Comparison of ENCODE assay signal across 25 mouse cellular contexts in genomic region chr5:24278206-24278605, GRCm38 (mm10).
"Had no signal": no experiment of that assay in that cellular context is flagged by ENCODE, and none has a peak within 500 bp of the region (broad histone marks: within the 10 kb centered on the region; RNA-seq: fewer than 3 reads in every experiment).

No protein-coding gene starts in this region.

- H3K4me3 ChIP-seq: heart, embryonic 13.5 days; heart, embryonic 15.5 days; hindbrain, embryonic 12.5 days; hindbrain, embryonic 15.5 days; kidney, embryonic 15.5 days; limb, embryonic 13.5 days; limb, embryonic 15.5 days had no signal

- H3K4me1 ChIP-seq: kidney, embryonic 15.5 days; limb, embryonic 13.5 days; limb, embryonic 15.5 days had no signal

- H3K36me3 ChIP-seq: heart, embryonic 13.5 days; heart, embryonic 15.5 days; hindbrain, embryonic 12.5 days; hindbrain, embryonic 15.5 days; kidney, embryonic 15.5 days; limb, embryonic 13.5 days; limb, embryonic 15.5 days had no signal

- H3K27ac ChIP-seq: heart, embryonic 13.5 days; heart, embryonic 15.5 days; hindbrain, embryonic 12.5 days; hindbrain, embryonic 15.5 days; hindbrain, postnatal 0 days; kidney, embryonic 15.5 days; kidney, postnatal 0 days; limb, embryonic 13.5 days; limb, embryonic 15.5 days; liver, embryonic 14.5 days had no signal

- H3K27me3 ChIP-seq: heart, embryonic 15.5 days; hindbrain, embryonic 12.5 days; hindbrain, embryonic 15.5 days; kidney, embryonic 15.5 days; limb, embryonic 13.5 days; limb, embryonic 15.5 days had no signal

- H3K9ac ChIP-seq: heart, embryonic 13.5 days; heart, embryonic 15.5 days; hindbrain, embryonic 12.5 days; hindbrain, embryonic 15.5 days; kidney, embryonic 15.5 days; limb, embryonic 13.5 days; limb, embryonic 15.5 days; liver, embryonic 14.5 days had no signal

- DNase-seq: gastrocnemius, postnatal 14 days; gastrocnemius, postnatal 36 days; heart, adult 11 months; kidney, adult 11 months; kidney, adult 2 months; kidney, adult 9 months; kidney, postnatal 14 days; kidney, postnatal 36 days; layer of hippocampus, adult 9-11 months; layer of hippocampus, postnatal 36 days; left cerebral cortex, postnatal 4 days; lung, adult 18-20 months had no signal

- H3K9me3 ChIP-seq: heart, embryonic 13.5 days; heart, embryonic 15.5 days; hindbrain, embryonic 12.5 days; hindbrain, embryonic 15.5 days; kidney, embryonic 15.5 days; limb, embryonic 13.5 days; limb, embryonic 15.5 days had no signal

- ATAC-seq: hindbrain, postnatal 0 days; intestine, embryonic 16.5 days had no signal

- H3K4me2 ChIP-seq: heart, embryonic 11.5 days; heart, embryonic 13.5 days; heart, embryonic 15.5 days; hindbrain, embryonic 12.5 days; hindbrain, embryonic 15.5 days; kidney, embryonic 15.5 days; limb, embryonic 13.5 days; limb, embryonic 15.5 days; liver, embryonic 11.5 days had no signal
